Mouse (Mus musculus) heart, postnatal 0 days (tissue): Measurements from ENCODE around the gene Xrcc3. TPM values are rescaled to one million over a fixed set of nuclear protein-coding genes. Genes with fewer than 3 reads are reported as not detected.

Experiments
- ATAC-seq: fragments of 200-750 bp; cut with Nextera tagmentation; 2 replicates; pipeline ENCODE4 v1.8.0; 2017; ENCODE audit warnings: low read depth, moderate number of reproducible peaks, moderate library complexity; ENCODE audit not compliant: insufficient read depth
- DNase-seq: peaks from one replicate; pipeline ENCODE4 v3.0.0-alpha.2; 2016; ENCODE audit warnings: low spot score
- H3K27ac ChIP-seq: fragments of 300-500 bp; sonication (generic); 2 replicates; pipeline ENCODE4 v1.5.1; 2014; ENCODE audit warnings: low read depth, mild to moderate bottlenecking
- H3K27me3 ChIP-seq: fragments of 300-500 bp; sonication (generic); 2 replicates; pipeline ENCODE4 v1.6.1; 2014; ENCODE audit warnings: low read length, mixed read lengths; ENCODE audit not compliant: control insufficient read depth, insufficient read depth
- H3K36me3 ChIP-seq: fragments of 300-500 bp; sonication (generic); replicated peaks from 2 replicates; pipeline ENCODE4 v1.6.1; 2014; ENCODE audit warnings: low read length, mixed read lengths; ENCODE audit not compliant: control insufficient read depth, insufficient read depth
- H3K4me1 ChIP-seq: fragments of 300-500 bp; sonication (generic); 2 replicates; pipeline ENCODE4 v1.6.1; 2014; ENCODE audit warnings: antibody characterized with exemption; ENCODE audit not compliant: control insufficient read depth, insufficient read depth
- H3K4me2 ChIP-seq: fragments of 300-500 bp; sonication (generic); 2 replicates; pipeline ENCODE4 v1.6.1; 2014; ENCODE audit warnings: low read depth, mild to moderate bottlenecking, low read length, moderate library complexity
- H3K4me3 ChIP-seq: fragments of 300-500 bp; sonication (generic); 2 replicates; pipeline ENCODE4 v1.5.1; 2014; ENCODE audit warnings: low read depth, low read length
- H3K9ac ChIP-seq: fragments of 300-500 bp; sonication (generic); replicated peaks from 2 replicates; pipeline ENCODE4 v1.6.1; 2014; ENCODE audit warnings: low read depth, low read length, mixed read lengths
- H3K9me3 ChIP-seq: fragments of 300-500 bp; sonication (generic); replicated peaks from 2 replicates; pipeline ENCODE4 v1.6.1; 2016; ENCODE audit warnings: low read length; ENCODE audit not compliant: control insufficient read depth
- CTCF ChIP-seq: IDR thresholded peaks from 2 replicates; pipeline ENCODE4 v1.5.1; 2016; ENCODE audit warnings: antibody characterized with exemption, control low read depth, low read depth
- EP300 ChIP-seq: IDR thresholded peaks from 2 replicates; pipeline ENCODE4 v1.6.1; 2016; ENCODE audit warnings: antibody characterized with exemption, low read depth
- WGBS: fragments of 180-500 bp; shearing (Covaris S2); extraction: QIAGEN DNeasy Blood & Tissue Kit; methylation state at CpG from one replicate; pipeline ENCODE4 v1.1.7; 2014; 5-methylcytosine and 5-hydroxymethylcytosine counted together
- polyA plus RNA-seq: library from polyadenylated mRNA; unstranded; fragments of >200 nt; fragmentation: Nextera tagmentation; extraction: Ambion mirVana; gene quantifications from 2 replicates; pipeline ENCODE4 v1.2.1, GENCODE M21; 2015
- total RNA-seq: library from RNA; depleted of rRNA; stranded (reverse); fragments of >200 nt; gene quantifications from 2 replicates; pipeline ENCODE4 v1.2.3, GENCODE M21; 2014; ENCODE audit warnings: low replicate concordance; rRNA removed

Xrcc3 gene
- total RNA-seq (3.5 and 40.9 TPM in 2 replicates), polyA plus RNA-seq (1.6 and 2.0 TPM in 2 replicates)

DNA sequence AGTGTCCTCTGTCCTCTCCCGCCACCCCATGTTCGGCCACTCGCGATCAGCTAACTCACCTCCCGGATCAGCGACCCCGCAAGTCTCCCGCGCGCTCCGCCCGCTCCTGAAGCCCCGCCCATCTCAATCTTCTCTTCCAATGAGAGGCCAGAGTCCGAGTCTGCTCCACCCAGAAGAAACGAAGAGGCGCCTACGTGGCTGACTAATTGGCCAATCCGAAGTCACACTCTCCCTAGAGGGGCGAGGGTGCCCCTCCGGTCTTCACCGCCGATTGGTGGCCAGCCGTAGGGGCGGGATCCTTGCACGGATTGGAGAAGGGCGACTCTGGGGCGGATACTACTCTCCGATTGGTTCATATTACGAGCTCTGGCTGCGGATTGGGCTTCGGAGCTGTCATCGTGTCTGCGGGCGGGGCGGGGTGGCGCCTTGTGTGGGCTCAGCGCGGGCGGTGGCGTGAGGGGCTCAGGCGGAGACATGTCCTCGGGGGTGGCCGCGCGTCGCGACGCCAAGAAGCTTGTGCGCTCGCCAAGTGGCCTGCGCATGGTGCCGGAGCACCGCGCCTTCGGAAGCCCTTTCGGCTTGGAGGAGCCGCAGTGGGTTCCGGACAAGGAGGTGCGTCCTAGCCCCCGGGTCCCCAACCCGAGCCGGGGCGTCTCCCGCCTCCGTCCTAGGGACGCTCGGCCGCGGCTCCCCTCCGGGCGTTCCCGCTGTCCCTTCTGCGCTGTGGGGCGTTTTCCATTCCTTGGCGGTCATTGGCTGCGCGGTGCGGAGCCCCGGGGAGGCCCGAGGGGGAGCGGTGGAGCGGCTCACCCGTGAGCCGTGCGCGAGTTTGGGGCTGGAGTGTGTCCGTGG lies at the start of gene Xrcc3, which contains the start of gene Zfyve21:
Gene Xrcc3 (minus strand): TSS at position 108 of the 852 bp plus-strand sequence.
Gene Zfyve21 (plus strand): TSS at position 405 of the 852 bp plus-strand sequence.
- under 1% methylated on average over 83 of the region's 87 CpGs for WGBS
- TF ChIP-seq CTCF = no peak
- peak; percentile 92 for TF ChIP-seq EP300
- no peaks in the 10 kb centered on the region; the same call in 1 of the 2 replicates for H3K36me3 ChIP-seq
- H3K9me3 ChIP-seq = no peaks in the 10 kb centered on the region
- peak within 1 kb of the TSS; percentile 94 for H3K27ac ChIP-seq
- H3K9ac ChIP-seq = peak within 1 kb of the TSS; percentile 70
- peak; percentile 96 for ATAC-seq
- H3K4me1 ChIP-seq = peaks cover 33% of the 10 kb centered on the region
- H3K4me3 ChIP-seq = peak within 1 kb of the TSS; percentile 62
- peak within 1 kb of the TSS; percentile 86 for H3K4me2 ChIP-seq
- H3K27me3 ChIP-seq = no peaks in the 10 kb centered on the region
- DNase-seq = peak; percentile 99

DNA sequence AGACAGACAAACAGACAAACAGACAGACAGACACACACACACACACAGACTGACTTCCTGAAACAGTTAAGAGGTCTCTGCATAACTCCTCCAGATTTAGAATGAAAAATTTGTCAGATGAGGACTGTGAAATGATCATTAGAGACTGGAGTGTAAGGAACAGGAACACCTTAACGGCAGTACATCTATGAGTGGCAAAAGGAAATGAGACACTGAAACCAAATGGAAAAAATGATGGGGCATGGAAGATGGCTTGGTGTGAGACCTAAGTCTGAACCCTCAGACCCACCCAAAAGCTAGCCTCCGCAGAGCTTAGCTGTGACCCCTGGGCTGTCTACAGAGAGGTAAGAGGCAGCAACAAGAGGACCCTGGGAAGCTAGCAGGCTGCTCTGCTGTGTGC lies 41.8 kb upstream of the Xrcc3 start:
- Histone ChIP-seq H3K4me3 (no peak overlapping the region), H3K9me3 (no peaks in the 10 kb centered on the region), H3K9ac (no peak overlapping the region), H3K27ac (no peak overlapping the region), H3K27me3 (no peaks in the 10 kb centered on the region), H3K36me3 (peaks cover 23% of the 10 kb centered on the region), H3K4me2 (no peak overlapping the region), H3K4me1 (no peaks in the 10 kb centered on the region)
- ATAC-seq = no peak
- WGBS = 88% methylated on average over 2 of the region's 2 CpGs
- DNase-seq = no peak
- no peak for TF ChIP-seq EP300
- TF ChIP-seq CTCF = no peak

DNA sequence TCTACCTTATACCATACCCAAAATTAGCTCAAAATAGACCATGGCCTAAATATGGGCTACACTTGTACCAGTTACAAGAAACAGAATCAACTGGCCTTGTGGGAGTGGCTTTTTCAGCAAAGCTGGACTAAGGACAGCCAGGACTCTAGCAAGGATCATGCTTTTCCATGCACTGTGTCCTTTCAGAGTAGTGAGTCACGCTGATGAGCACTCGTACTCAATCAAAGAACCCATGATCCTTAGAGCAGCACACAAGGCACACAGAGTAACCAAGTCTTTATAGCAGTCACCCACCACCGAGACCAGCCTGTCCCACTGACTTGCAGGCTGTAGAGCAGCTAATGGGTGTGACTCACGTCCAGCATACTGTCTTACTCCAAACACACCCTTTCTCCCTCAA lies 39.9 kb upstream of the Xrcc3 start:
- Histone ChIP-seq H3K9me3 (no peaks in the 10 kb centered on the region), H3K27ac (no peak overlapping the region), H3K4me2 (no peak overlapping the region), H3K36me3 (peaks cover 11% of the 10 kb centered on the region; the same call in 1 of the 2 replicates), H3K27me3 (no peaks in the 10 kb centered on the region), H3K4me3 (no peak overlapping the region), H3K4me1 (no peaks in the 10 kb centered on the region), H3K9ac (no peak overlapping the region)
- DNase-seq = no peak
- no peak for ATAC-seq
- TF ChIP-seq CTCF = no peak
- TF ChIP-seq EP300 = no peak
- WGBS = 64% methylated on average over 4 of the region's 4 CpGs

DNA sequence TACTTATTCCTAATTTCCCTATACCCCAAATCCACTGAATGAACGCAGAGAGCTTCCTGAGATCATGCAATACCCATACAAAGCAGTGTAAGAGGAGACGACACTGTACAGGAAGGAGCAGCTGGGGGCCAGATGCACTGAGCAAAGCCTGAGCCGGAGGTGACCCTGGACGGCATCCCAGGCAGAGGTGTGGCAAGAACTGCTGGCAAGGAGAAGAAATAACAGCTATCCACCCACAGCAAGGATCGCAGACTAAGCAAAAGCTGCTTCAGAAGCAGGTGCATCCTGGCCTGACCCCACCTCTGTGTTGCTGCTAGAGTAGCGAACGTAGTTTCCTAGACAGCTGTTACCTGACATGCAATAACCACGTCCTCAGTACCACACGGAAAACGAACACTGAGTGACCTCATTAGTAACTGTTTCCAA lies 39.4 kb upstream of the Xrcc3 start:
- H3K4me1 ChIP-seq = no peaks in the 10 kb centered on the region
- H3K9ac ChIP-seq = no peak overlapping the region
- H3K27me3 ChIP-seq = no peaks in the 10 kb centered on the region
- H3K4me3 ChIP-seq = no peak overlapping the region
- DNase-seq (no peak), ATAC-seq (no peak; the same call in 1 of the 2 replicates)
- TF ChIP-seq CTCF (no peak), EP300 (no peak)
- H3K36me3 ChIP-seq = peaks cover 7% of the 10 kb centered on the region; the same call in 1 of the 2 replicates
- no peaks in the 10 kb centered on the region for H3K9me3 ChIP-seq
- H3K27ac ChIP-seq = no peak overlapping the region
- WGBS = 40% methylated on average over 10 of the region's 10 CpGs
- no peak overlapping the region for H3K4me2 ChIP-seq

DNA sequence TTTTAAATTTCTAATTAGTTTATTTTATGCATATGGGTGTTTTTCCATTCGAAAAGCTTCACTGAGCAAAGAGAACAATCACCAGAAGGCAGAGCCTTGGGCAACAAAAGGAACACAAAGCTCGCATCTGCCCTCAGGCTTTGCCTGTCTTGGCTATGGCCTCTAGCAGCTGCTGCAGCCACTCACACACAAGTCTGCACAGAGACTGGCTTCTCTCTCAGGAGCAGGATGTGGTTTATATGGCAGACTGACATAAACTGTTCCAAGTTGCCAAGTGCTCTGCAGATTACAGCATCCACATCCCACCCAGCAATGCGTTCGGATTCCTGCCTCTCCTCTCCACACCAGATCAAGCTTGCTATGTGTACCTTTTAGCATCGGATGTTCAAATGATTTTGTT lies 38.1 kb upstream of the Xrcc3 start:
- 69% methylated on average over 5 of the region's 5 CpGs for WGBS

More for the DNA sequence above, 38.1 kb upstream of the Xrcc3 start:
- Histone ChIP-seq H3K27ac (no peak overlapping the region), H3K9me3 (no peaks in the 10 kb centered on the region), H3K36me3 (peaks cover 7% of the 10 kb centered on the region; the same call in 1 of the 2 replicates), H3K4me3 (no peak overlapping the region), H3K4me2 (no peak overlapping the region), H3K4me1 (no peaks in the 10 kb centered on the region), H3K27me3 (no peaks in the 10 kb centered on the region), H3K9ac (no peak overlapping the region)
- DNase-seq (no peak), ATAC-seq (no peak)
- TF ChIP-seq EP300 (no peak), CTCF (no peak)
